Mouse (Mus musculus) CD4-positive, CD25-positive, alpha-beta regulatory T cell, adult 4 months (primary cell): Measurements from ENCODE around the gene Ghrhr. TPM values are rescaled to one million over a fixed set of nuclear protein-coding genes. Genes with fewer than 3 reads are reported as not detected.

Experiments used
- polyA plus RNA-seq, 2 experiments: library from polyadenylated mRNA; unstranded; fragments of 100-300 nt; shearing (Covaris generic); gene quantifications; one replicate each; pipeline ENCODE4 v1.2.1; 2017

The Ghrhr gene
- polyA plus RNA-seq, 2 experiments from 2014 or later: not detected

Other genes with a start within 250 kb of the Ghrhr start
- gene Crhr2, start 243.3 kb upstream of the Ghrhr start, polyA plus RNA-seq: not detected
- not detected for gene Inmt, start 201.3 kb upstream of the Ghrhr start, polyA plus RNA-seq
- under 1 TPM; 0.08 to 0.66 TPM for gene Mindy4, start 172.9 kb upstream of the Ghrhr start, polyA plus RNA-seq
- not detected for gene Aqp1, start 39.9 kb upstream of the Ghrhr start, polyA plus RNA-seq
- gene Adcyap1r1, start 75.7 kb downstream of the Ghrhr start, polyA plus RNA-seq: not detected